Mouse (Mus musculus) cortical plate, adult 2 months (tissue): ENCODE data around the gene Yif1b.

ENCODE experiments used
- CTCF ChIP-seq: fragments of 200-500 bp; IDR thresholded peaks from 2 replicates; pipeline ENCODE4 v1.5.1; 2011; ENCODE audit warnings: mild to moderate bottlenecking, control low read depth, low read length; ENCODE audit not compliant: insufficient read depth; ENCODE audit errors: extremely low read depth
- POLR2A ChIP-seq: fragments of 200-500 bp; IDR thresholded peaks from 2 replicates; pipeline ENCODE4 v1.6.1; 2011; ENCODE audit warnings: mild to moderate bottlenecking, low read length, control low read depth; ENCODE audit not compliant: insufficient read depth; ENCODE audit errors: extremely low read depth

- TF ChIP-seq POLR2A (no peak), CTCF (no peak)
These were observed 25.8 kb upstream of the Yif1b start for GRCm38 (mm10) chr7:29212199-29212765.
